Mouse (Mus musculus): ENCODE measurements around the gene Inf2. TPM values are rescaled to one million over a fixed set of nuclear protein-coding genes. Genes with fewer than 3 reads are reported as not detected.

The Inf2 gene
- polyA plus RNA-seq, 1 experiment from 2014 or later, result 9.4 TPM

- Histone ChIP-seq H3K79me2 (ENCODE audit: inconsistent target) (peaks cover 64% of the 10 kb centered on the region), H3K27ac (no peak overlapping the region), H3K4me3 (ENCODE audit: inconsistent target) (no peak overlapping the region), H3K36me3 (ENCODE audit: inconsistent target) (peaks cover 71% of the 10 kb centered on the region)
- WGBS (ENCODE audit: missing documents), result 100% methylated on average over 3 of the region's 3 CpGs
These were observed 72.7 kb downstream of the Inf2 start for GRCm38 (mm10) chr12:112661327-112661605.

GRCm38 (mm10) chr12:112661851-112662250 lies 73.3 kb downstream of the Inf2 start:
- WGBS (ENCODE audit: missing documents), result 94% methylated on average over 9 of the region's 9 CpGs
- no peak overlapping the region for H3K4me3 ChIP-seq (ENCODE audit: inconsistent target)
- peaks cover 70% of the 10 kb centered on the region for H3K79me2 ChIP-seq (ENCODE audit: inconsistent target)
- no peak overlapping the region for H3K27ac ChIP-seq
- H3K36me3 ChIP-seq (ENCODE audit: inconsistent target), result peaks cover 65% of the 10 kb centered on the region

GRCm38 (mm10) chr12:112663303-112663702 lies 74.7 kb downstream of the Inf2 start:
- 97% methylated on average over 11 of the region's 11 CpGs for WGBS (ENCODE audit: missing documents)
- Histone ChIP-seq H3K27ac (no peak overlapping the region), H3K36me3 (ENCODE audit: inconsistent target) (peaks cover 50% of the 10 kb centered on the region)

GRCm38 (mm10) chr12:112663716-112664115 lies 75.1 kb downstream of the Inf2 start:
- peaks cover 47% of the 10 kb centered on the region for H3K36me3 ChIP-seq (ENCODE audit: inconsistent target)
- peaks cover 88% of the 10 kb centered on the region for H3K79me2 ChIP-seq (ENCODE audit: inconsistent target)
- no peak overlapping the region for H3K27ac ChIP-seq
- WGBS (ENCODE audit: missing documents), result 88% methylated on average over 6 of the region's 12 CpGs
- H3K4me3 ChIP-seq (ENCODE audit: inconsistent target), result no peak overlapping the region

More at GRCm38 (mm10) chr12:112663303-112663702, 74.7 kb downstream of the Inf2 start:
- Histone ChIP-seq H3K79me2 (ENCODE audit: inconsistent target) (peaks cover 84% of the 10 kb centered on the region), H3K4me3 (ENCODE audit: inconsistent target) (no peak overlapping the region)

- Histone ChIP-seq H3K36me3 (ENCODE audit: inconsistent target) (peaks cover 47% of the 10 kb centered on the region), H3K27ac (no peak overlapping the region), H3K79me2 (ENCODE audit: inconsistent target) (peaks cover 93% of the 10 kb centered on the region), H3K4me3 (ENCODE audit: inconsistent target) (no peak overlapping the region)
- 92% methylated on average over 2 of the region's 2 CpGs for WGBS (ENCODE audit: missing documents)
These were observed 75.5 kb downstream of the Inf2 start for GRCm38 (mm10) chr12:112664124-112664523.

GRCm38 (mm10) chr12:112664656-112665055 lies 76.1 kb downstream of the Inf2 start:
- peaks cover 42% of the 10 kb centered on the region for H3K36me3 ChIP-seq (ENCODE audit: inconsistent target)
- 82% methylated on average over 5 of the region's 5 CpGs for WGBS (ENCODE audit: missing documents)
- H3K4me3 ChIP-seq (ENCODE audit: inconsistent target), result no peak overlapping the region
- peaks cover 98% of the 10 kb centered on the region for H3K79me2 ChIP-seq (ENCODE audit: inconsistent target)
- no peak overlapping the region for H3K27ac ChIP-seq

Other genes with a start within 250 kb of the Inf2 start
- not detected in 3 replicates for gene A530016L24Rik, start 99.3 kb upstream of the Inf2 start, polyA plus RNA-seq (2018)
- gene Tmem179, start 72.0 kb upstream of the Inf2 start, polyA plus RNA-seq (2018), result not detected in 3 replicates
- 33.0 to 157 TPM (median 71.6 TPM) in 3 replicates for gene Adssl1, start 31.3 kb downstream of the Inf2 start, polyA plus RNA-seq (2018)
- 5.6 to 43.8 TPM (median 19.5 TPM) in 3 replicates for gene Siva1, start 55.9 kb downstream of the Inf2 start, polyA plus RNA-seq (2018)
- 174 to 203 TPM (median 184 TPM) in 3 replicates for gene Akt1, start 86.1 kb downstream of the Inf2 start, polyA plus RNA-seq (2018)
- gene Zbtb42, start 90.0 kb downstream of the Inf2 start, polyA plus RNA-seq (2018), result 3.2 to 4.7 TPM (median 3.5 TPM) in 3 replicates
- gene Cep170b, start 131.7 kb downstream of the Inf2 start, polyA plus RNA-seq (2018), result 3.1 to 9.1 TPM (median 4.7 TPM) in 3 replicates
- gene Pld4, start 171.9 kb downstream of the Inf2 start, polyA plus RNA-seq (2018), result 131 to 514 TPM (median 230 TPM) in 3 replicates
- gene Ahnak2, start 213.9 kb downstream of the Inf2 start, polyA plus RNA-seq (2018), result 41.7 to 78.3 TPM (median 63.2 TPM) in 3 replicates
- 1.9 to 4.4 TPM (median 4.2 TPM) in 3 replicates for gene Clba1, start 220.2 kb downstream of the Inf2 start, polyA plus RNA-seq (2018)
- gene Cdca4, start 240.6 kb downstream of the Inf2 start, polyA plus RNA-seq (2018), result 10.7 to 17.8 TPM (median 14.2 TPM) in 3 replicates